ENCODE assay signal across 12 mouse cellular contexts in the genomic region with DNA sequence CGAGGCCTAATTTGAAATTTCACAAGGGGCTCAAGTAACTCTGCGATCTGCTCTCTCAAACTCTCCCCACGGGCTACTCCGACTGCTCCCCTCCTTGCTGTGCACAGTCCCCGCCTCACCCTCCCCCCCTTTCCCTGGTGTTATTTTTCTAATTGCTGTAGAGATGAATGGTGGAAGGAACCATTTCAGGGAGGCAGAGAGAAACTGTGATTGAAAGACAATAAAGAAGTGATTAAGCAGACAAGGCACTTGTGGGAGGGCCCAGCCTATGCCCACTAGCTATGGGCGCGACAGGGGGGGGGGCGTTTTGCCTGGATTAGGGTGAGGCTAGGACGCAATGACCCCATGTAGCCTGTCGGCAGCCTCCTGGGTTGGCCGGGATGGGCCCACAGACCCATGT.
"Had no signal": no experiment of that assay in that cellular context is flagged by ENCODE, and none has a peak within 500 bp of the region (broad histone marks: within the 10 kb centered on the region; RNA-seq: fewer than 3 reads in every experiment).

No protein-coding gene starts in this region.

- H3K4me3 ChIP-seq: kidney, embryonic 15.5 days; limb, embryonic 12.5 days; liver, embryonic 13.5 days; lung, embryonic 15.5 days had no signal

- H3K4me2 ChIP-seq: kidney, embryonic 15.5 days; limb, embryonic 12.5 days; liver, embryonic 13.5 days; lung, embryonic 15.5 days had no signal

- H3K27me3 ChIP-seq: liver, embryonic 13.5 days; lung, embryonic 15.5 days had no signal

- H3K36me3 ChIP-seq: kidney, embryonic 15.5 days; limb, embryonic 12.5 days; lung, embryonic 15.5 days had no signal

- H3K27ac ChIP-seq: kidney, embryonic 15.5 days; limb, embryonic 12.5 days; liver, embryonic 13.5 days; lung, embryonic 15.5 days; stomach, postnatal 0 days had no signal

- H3K4me1 ChIP-seq: liver, embryonic 13.5 days; lung, embryonic 15.5 days had no signal

- H3K9me3 ChIP-seq: kidney, embryonic 15.5 days; limb, embryonic 12.5 days; liver, embryonic 13.5 days; lung, embryonic 15.5 days had no signal

- DNase-seq: kidney, adult 2 months; kidney, postnatal 36 days; liver; liver, embryonic 13.5 days; liver, postnatal 0 days; lung, postnatal 14 days; thymus, postnatal 4 days had no signal

- ATAC-seq: liver, postnatal 0 days; midbrain, embryonic 16.5 days had no signal

- H3K9ac ChIP-seq: kidney, embryonic 15.5 days; limb, embryonic 12.5 days; liver, embryonic 13.5 days; liver, postnatal 0 days; lung, embryonic 15.5 days had no signal
